Mouse (Mus musculus) thymus, adult 2 months (tissue): ENCODE results near the gene Olfr168.
"Not testable (repeated sequence)": the region's sequence is repeated elsewhere in the genome, so short reads cannot be mapped to it uniquely, and the experiment has no call there.

Experiments used
- CTCF ChIP-seq: fragments of 200-500 bp; IDR thresholded peaks from 2 replicates; pipeline ENCODE4 v1.5.1; 2012; ENCODE audit warnings: mild to moderate bottlenecking, control low read depth, low read length, moderate library complexity, borderline replicate concordance; ENCODE audit not compliant: control insufficient read depth, poor library complexity, insufficient read depth; ENCODE audit errors: extremely low read depth
- POLR2A ChIP-seq: fragments of 200-500 bp; IDR thresholded peaks from 2 replicates; pipeline ENCODE4 v1.6.1; 2012; ENCODE audit warnings: mild to moderate bottlenecking, low read length, control low read depth, moderate library complexity; ENCODE audit not compliant: control insufficient read depth, poor library complexity, insufficient read depth; ENCODE audit errors: extremely low read depth

- not testable (repeated sequence) for TF ChIP-seq POLR2A, CTCF
These were observed 36.4 kb upstream of the Olfr168 start, which contains the start of gene Olfr169 for GRCm38 (mm10) chr16:19571709-19572108.
